Mouse (Mus musculus) olfactory bulb, adult 2 months (tissue): ENCODE data around the gene Mrpl39. TPM values are rescaled to one million over a fixed set of nuclear protein-coding genes. Genes with fewer than 3 reads are reported as not detected.

Source experiments
- H3K27ac ChIP-seq: fragments of 200-500 bp; 2 replicates; pipeline ENCODE4 v1.5.1; 2012; ENCODE audit warnings: low read depth, low read length; ENCODE audit not compliant: insufficient read depth
- H3K4me1 ChIP-seq: fragments of 200-500 bp; 2 replicates; pipeline ENCODE4 v1.6.1; 2012; ENCODE audit warnings: low read length; ENCODE audit not compliant: control insufficient read depth, insufficient read depth
- H3K4me3 ChIP-seq: fragments of 200-500 bp; 2 replicates; pipeline ENCODE4 v1.5.1; 2012; ENCODE audit warnings: mild to moderate bottlenecking, low read depth, low read length, moderate library complexity; ENCODE audit not compliant: insufficient read depth
- CTCF ChIP-seq: fragments of 200-500 bp; IDR thresholded peaks from 2 replicates; pipeline ENCODE4 v1.5.1; 2012; ENCODE audit warnings: low read depth, mild to moderate bottlenecking, low read length, moderate library complexity; ENCODE audit not compliant: insufficient read depth
- POLR2A ChIP-seq: fragments of 200-500 bp; IDR thresholded peaks from 2 replicates; pipeline ENCODE4 v1.6.1; 2012; ENCODE audit warnings: mild to moderate bottlenecking, low read depth, low read length, moderate library complexity; ENCODE audit not compliant: insufficient read depth
- WGBS: fragments of 180-500 bp; shearing (Covaris S2); methylation state at CpG from one replicate; pipeline ENCODE4 v1.1.7; 2018; 5-methylcytosine and 5-hydroxymethylcytosine counted together
- polyA plus RNA-seq: library from polyadenylated mRNA; stranded (reverse); fragments of >200 nt; gene quantifications from 2 replicates; pipeline ENCODE4 v1.2.4, GENCODE M21; 2012; ENCODE audit warnings: low replicate concordance; ENCODE audit not compliant: missing spikeins, insufficient read depth, insufficient read length

The Mrpl39 gene
- polyA plus RNA-seq, 1 experiment: not detected

GRCm38 (mm10) chr16:84774761-84775231, 39.3 kb upstream of the Mrpl39 start:
- WGBS: under 1% methylated on average over 23 of the region's 23 CpGs
- peak overlapping the region; percentile 67 for H3K4me3 ChIP-seq
- H3K4me1 ChIP-seq: peaks cover 4% of the 10 kb centered on the region
- H3K27ac ChIP-seq: peak overlapping the region; percentile 73
- TF ChIP-seq POLR2A (no peak), CTCF (no peak)

- Histone ChIP-seq H3K4me1 (peaks cover 7% of the 10 kb centered on the region), H3K4me3 (peak within 1 kb of the TSS; percentile 67), H3K27ac (peak within 1 kb of the TSS; percentile 73)
- under 1% methylated on average over 43 of the region's 43 CpGs for WGBS
- peak; percentile 16; the same call in 1 of the 2 replicates for TF ChIP-seq POLR2A
- TF ChIP-seq CTCF: no peak
These were observed 38.6 kb upstream of the Mrpl39 start, which contains the start of gene Jam2 for GRCm38 (mm10) chr16:84774003-84774703. Gene Jam2 (plus strand): TSS chr16:84774123.

GRCm38 (mm10) chr16:84773268-84773861, 37.8 kb upstream of the Mrpl39 start:
- Histone ChIP-seq H3K4me3 (peak overlapping the region; percentile 67), H3K27ac (0 out of 2 replicates have a peak overlapping the region, but pooled peaks have one; percentile 29), H3K4me1 (peaks cover 8% of the 10 kb centered on the region)
- 2% methylated on average over 15 of the region's 15 CpGs for WGBS
- TF ChIP-seq POLR2A (no peak), CTCF (no peak)

- H3K27ac ChIP-seq: no peak overlapping the region
- WGBS: 46% methylated on average over 8 of the region's 8 CpGs
- no peak overlapping the region for H3K4me3 ChIP-seq
These were observed 37.1 kb upstream of the Mrpl39 start for GRCm38 (mm10) chr16:84772496-84773267.

GRCm38 (mm10) chr16:84771461-84771860, 35.9 kb upstream of the Mrpl39 start:
- Histone ChIP-seq H3K27ac (no peak overlapping the region), H3K4me3 (no peak overlapping the region), H3K4me1 (peaks cover 8% of the 10 kb centered on the region)
- TF ChIP-seq POLR2A: no peak
- no peak for TF ChIP-seq CTCF
- 88% methylated on average over 2 of the region's 2 CpGs for WGBS

More at GRCm38 (mm10) chr16:84772496-84773267, 37.1 kb upstream of the Mrpl39 start:
- no peak for TF ChIP-seq POLR2A
- TF ChIP-seq CTCF: no peak
- peaks cover 8% of the 10 kb centered on the region for H3K4me1 ChIP-seq

- no peak overlapping the region for H3K4me3 ChIP-seq
- H3K4me1 ChIP-seq: peaks cover 8% of the 10 kb centered on the region
- WGBS: 95% methylated on average over 7 of the region's 7 CpGs
- no peak overlapping the region for H3K27ac ChIP-seq
- TF ChIP-seq POLR2A (no peak), CTCF (no peak)
These were observed 35.3 kb upstream of the Mrpl39 start for GRCm38 (mm10) chr16:84770891-84771290.

- no peak overlapping the region for H3K4me3 ChIP-seq
- H3K4me1 ChIP-seq: peaks cover 6% of the 10 kb centered on the region
- TF ChIP-seq POLR2A: no peak
- TF ChIP-seq CTCF: no peak
- H3K27ac ChIP-seq: peak overlapping the region; percentile 70
- WGBS: 63% methylated on average over 19 of the region's 19 CpGs
These were observed 34.3 kb upstream of the Mrpl39 start for GRCm38 (mm10) chr16:84769619-84770464.

- 55% methylated on average over 4 of the region's 4 CpGs for WGBS
- Histone ChIP-seq H3K27ac (peak overlapping the region; percentile 37; the same call in 1 of the 2 replicates), H3K4me3 (no peak overlapping the region)
These were observed 33.6 kb upstream of the Mrpl39 start for GRCm38 (mm10) chr16:84769182-84769581.

GRCm38 (mm10) chr16:84767956-84768355, 32.4 kb upstream of the Mrpl39 start:
- 90% methylated on average over 8 of the region's 8 CpGs for WGBS
- Histone ChIP-seq H3K4me1 (peaks cover 4% of the 10 kb centered on the region), H3K4me3 (no peak overlapping the region), H3K27ac (no peak overlapping the region)
- no peak for TF ChIP-seq CTCF
- TF ChIP-seq POLR2A: no peak

More at GRCm38 (mm10) chr16:84769182-84769581, 33.6 kb upstream of the Mrpl39 start:
- TF ChIP-seq CTCF (no peak), POLR2A (no peak)
- H3K4me1 ChIP-seq: peaks cover 5% of the 10 kb centered on the region
